Mouse (Mus musculus): ENCODE results near the gene Tmem254c. TPM values are rescaled to one million over a fixed set of nuclear protein-coding genes. Genes with fewer than 3 reads are reported as not detected.
"Not testable (repeated sequence)": the region's sequence is repeated elsewhere in the genome, so short reads cannot be mapped to it uniquely, and the experiment has no call there.

The Tmem254c gene
- polyA plus RNA-seq, 1 experiment from 2014 or later = 17.1 TPM

DNA sequence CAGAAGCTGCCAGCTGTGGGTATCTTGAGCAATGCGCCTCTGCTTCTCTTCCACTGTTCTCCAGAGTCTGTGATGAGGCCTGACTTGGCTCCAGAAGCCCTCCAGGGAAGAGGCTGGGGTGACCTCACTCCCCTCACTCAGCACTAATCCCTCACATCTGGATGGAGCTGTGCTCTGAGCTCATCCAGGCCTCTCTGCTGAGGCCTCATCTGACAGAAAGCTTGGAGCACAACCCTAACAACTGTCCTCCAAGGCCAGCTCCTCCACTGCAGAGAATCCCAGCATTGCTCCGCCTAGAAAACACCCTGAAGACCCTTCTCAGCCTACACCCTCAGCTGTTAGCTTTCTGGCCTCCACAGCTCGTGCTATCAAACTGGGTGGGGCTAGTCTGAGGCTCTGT lies 32.8 kb downstream of the Tmem254c start:
- WGBS = no CpG with 5 or more reads among the region's 3 CpGs
- not testable (repeated sequence) for H3K27me3 ChIP-seq; H3K4me3 ChIP-seq (replicated peaks); H3K9me3 ChIP-seq; ATAC-seq (ENCODE audit: low FRiP score); H3K36me3 ChIP-seq (replicated peaks); H3K27ac ChIP-seq; H3K4me2 ChIP-seq; H3K9ac ChIP-seq; H3K4me1 ChIP-seq

DNA sequence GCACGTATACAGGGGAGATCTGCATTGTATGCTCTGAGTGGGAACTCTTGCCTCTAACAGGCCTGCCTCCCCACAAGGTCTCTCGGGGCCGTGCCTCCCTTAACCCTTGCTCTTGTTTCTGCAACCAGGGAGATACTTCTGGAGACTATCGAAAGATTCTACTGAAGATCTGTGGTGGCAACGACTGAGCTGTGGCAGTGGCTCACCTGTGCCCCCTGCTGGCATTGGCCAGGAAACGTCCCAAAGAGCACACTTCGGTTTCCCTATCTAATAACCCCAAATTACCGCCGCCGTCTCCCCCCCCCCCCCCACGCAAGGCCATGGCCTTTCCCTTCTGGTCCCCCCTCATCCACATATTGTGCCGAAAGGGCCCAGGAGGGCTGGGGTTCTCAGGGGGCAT lies 41.5 kb downstream of the Tmem254c start:
- not testable (repeated sequence) for H3K4me1 ChIP-seq; H3K9ac ChIP-seq; ATAC-seq (ENCODE audit: low FRiP score); H3K36me3 ChIP-seq (replicated peaks); H3K27ac ChIP-seq; H3K9me3 ChIP-seq; H3K4me3 ChIP-seq (replicated peaks); H3K27me3 ChIP-seq; H3K4me2 ChIP-seq
- no CpG with 5 or more reads among the region's 12 CpGs for WGBS

DNA sequence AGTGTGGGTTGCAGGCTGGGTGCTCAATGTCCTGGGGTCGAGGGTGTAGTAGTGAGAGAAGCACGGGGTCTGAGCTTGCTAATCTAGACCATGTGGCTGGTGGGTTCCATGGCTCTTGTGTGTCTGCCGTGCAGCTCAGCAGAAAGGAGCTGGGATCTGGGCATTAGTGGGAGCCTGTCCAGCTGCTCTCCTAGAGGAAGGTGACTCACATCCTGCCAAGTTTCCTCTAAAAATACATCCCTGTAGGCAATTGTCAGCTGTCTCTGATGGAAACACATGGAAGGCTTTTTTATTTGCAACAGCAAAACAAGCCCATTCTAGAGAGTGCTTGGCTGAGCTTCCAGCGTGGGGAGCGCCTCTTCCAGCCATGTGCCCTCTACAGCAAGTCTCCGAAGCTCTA lies 44.3 kb downstream of the Tmem254c start:
- H3K4me1 ChIP-seq; H3K36me3 ChIP-seq (replicated peaks); ATAC-seq (ENCODE audit: low FRiP score); H3K9ac ChIP-seq; H3K4me2 ChIP-seq; H3K27me3 ChIP-seq; H3K9me3 ChIP-seq; H3K27ac ChIP-seq; H3K4me3 ChIP-seq (replicated peaks): not testable (repeated sequence)
- no CpG with 5 or more reads among the region's 6 CpGs for WGBS

DNA sequence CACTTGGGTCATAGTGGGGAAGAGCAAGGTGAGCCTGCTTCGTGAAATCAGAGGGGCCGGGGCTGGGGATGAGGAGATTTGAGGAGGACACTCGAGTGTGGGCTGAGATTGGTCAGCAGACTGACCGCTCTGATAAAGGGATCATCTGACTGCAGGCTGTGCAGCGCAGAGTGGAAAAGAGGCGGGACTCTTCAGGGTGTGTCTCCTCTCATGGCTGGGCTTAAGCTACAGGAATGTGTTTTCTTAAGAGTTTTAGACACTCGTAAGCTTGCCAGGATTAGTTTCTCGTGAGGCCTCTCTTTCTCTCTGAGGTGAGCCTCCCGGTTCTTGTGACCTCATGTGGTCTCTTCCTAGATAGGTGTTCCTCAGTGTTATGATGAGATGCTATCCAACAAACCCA lies 45.6 kb downstream of the Tmem254c start:
- H3K27me3 ChIP-seq; ATAC-seq (ENCODE audit: low FRiP score); H3K9ac ChIP-seq; H3K36me3 ChIP-seq (replicated peaks); H3K4me3 ChIP-seq (replicated peaks); H3K4me1 ChIP-seq; H3K9me3 ChIP-seq; H3K27ac ChIP-seq; H3K4me2 ChIP-seq: not testable (repeated sequence)
- WGBS = no CpG with 5 or more reads among the region's 9 CpGs

GRCm38 (mm10) chr14:26016414-26016813 lies 50.7 kb downstream of the Tmem254c start:
- not testable (repeated sequence) for ATAC-seq (ENCODE audit: low FRiP score); H3K9ac ChIP-seq; H3K27me3 ChIP-seq; H3K4me3 ChIP-seq (replicated peaks); H3K36me3 ChIP-seq (replicated peaks); H3K9me3 ChIP-seq; H3K27ac ChIP-seq; H3K4me2 ChIP-seq; H3K4me1 ChIP-seq
- no CpG with 5 or more reads among the region's 7 CpGs for WGBS

Other genes starting within 250 kb of the Tmem254c start
- gene Anxa11, start 225.2 kb downstream of the Tmem254c start, polyA plus RNA-seq (2016; fragmentation: Nextera tagmentation; extraction: Ambion mirVana) = 3.2 and 4.6 TPM in 2 replicates
- gene Plac9a, start 164.3 kb downstream of the Tmem254c start, polyA plus RNA-seq (2016; fragmentation: Nextera tagmentation; extraction: Ambion mirVana) = not detected in 2 replicates
- gene Tmem254a, start 139.7 kb downstream of the Tmem254c start, polyA plus RNA-seq (2016; fragmentation: Nextera tagmentation; extraction: Ambion mirVana) = 1.1 and 2.7 TPM in 2 replicates
- gene Cphx1, start 129.1 kb downstream of the Tmem254c start, polyA plus RNA-seq (2016; fragmentation: Nextera tagmentation; extraction: Ambion mirVana) = not detected in 2 replicates
- 3.6 and 5.6 TPM in 2 replicates for gene Duxbl1, start 88.8 kb downstream of the Tmem254c start, polyA plus RNA-seq (2016; fragmentation: Nextera tagmentation; extraction: Ambion mirVana)
- 1.3 and 2.6 TPM in 2 replicates for gene Gm9780, start 24.6 kb downstream of the Tmem254c start, polyA plus RNA-seq (2016; fragmentation: Nextera tagmentation; extraction: Ambion mirVana)
- not detected in 2 replicates for gene Cphx2, start 14.2 kb upstream of the Tmem254c start, polyA plus RNA-seq (2016; fragmentation: Nextera tagmentation; extraction: Ambion mirVana)
- gene Cphx3, start 14.9 kb upstream of the Tmem254c start, polyA plus RNA-seq (2016; fragmentation: Nextera tagmentation; extraction: Ambion mirVana) = not detected in 2 replicates
- gene Duxbl2, start 51.0 kb upstream of the Tmem254c start, polyA plus RNA-seq (2016; fragmentation: Nextera tagmentation; extraction: Ambion mirVana) = 1.6 and 4.6 TPM in 2 replicates
- 1.1 and 1.9 TPM in 2 replicates for gene Plac9b, start 115.1 kb upstream of the Tmem254c start, polyA plus RNA-seq (2016; fragmentation: Nextera tagmentation; extraction: Ambion mirVana)
- gene Tmem254b, start 139.7 kb upstream of the Tmem254c start, polyA plus RNA-seq (2016; fragmentation: Nextera tagmentation; extraction: Ambion mirVana) = 12.9 and 14.0 TPM in 2 replicates
- gene Duxbl3, start 190.6 kb upstream of the Tmem254c start, polyA plus RNA-seq (2016; fragmentation: Nextera tagmentation; extraction: Ambion mirVana) = 2.3 and 6.4 TPM in 2 replicates

All from forebrain, embryonic 12.5 days (tissue).